Mouse (Mus musculus) stomach, embryonic 14.5 days (tissue): Measurements from ENCODE around the gene Fam71f1. TPM values are rescaled to one million over a fixed set of nuclear protein-coding genes. Genes with fewer than 3 reads are reported as not detected.
A peak's percentile ranks its signal among the peaks of the same experiment; 100 is the strongest.

Experiments used
- ATAC-seq: fragments of 200-750 bp; cut with Nextera tagmentation; 2 replicates; pipeline ENCODE4 v1.8.0; 2017; ENCODE audit warnings: low read depth, moderate TSS enrichment; ENCODE audit not compliant: insufficient number of reproducible peaks, insufficient read depth, low FRiP score
- H3K27ac ChIP-seq: fragments of 300-500 bp; sonication (generic); 2 replicates; pipeline ENCODE4 v1.5.1; 2014; ENCODE audit warnings: mild to moderate bottlenecking, low read length, moderate library complexity, mixed read lengths
- H3K27me3 ChIP-seq: fragments of 300-500 bp; sonication (generic); 2 replicates; pipeline ENCODE4 v1.6.1; 2014; ENCODE audit warnings: low read length, control low read depth, mixed read lengths; ENCODE audit not compliant: control insufficient read depth, insufficient read depth
- H3K36me3 ChIP-seq: fragments of 300-500 bp; sonication (generic); 2 replicates; pipeline ENCODE4 v1.6.1; 2014; ENCODE audit warnings: mild to moderate bottlenecking, control low read depth, low read length, moderate library complexity, mixed read lengths; ENCODE audit not compliant: control insufficient read depth, insufficient read depth
- H3K4me1 ChIP-seq: fragments of 300-500 bp; sonication (generic); 2 replicates; pipeline ENCODE4 v1.6.1; 2014; ENCODE audit warnings: low read length, control low read depth, mixed read lengths; ENCODE audit not compliant: control insufficient read depth, insufficient read depth
- H3K4me2 ChIP-seq: fragments of 300-500 bp; sonication (generic); replicated peaks from 2 replicates; pipeline ENCODE4 v1.6.1; 2014; ENCODE audit warnings: low read depth, low read length, control low read depth
- H3K4me3 ChIP-seq: fragments of 300-500 bp; sonication (generic); 2 replicates; pipeline ENCODE4 v1.5.1; 2014; ENCODE audit warnings: low read depth, low read length, control low read depth
- H3K9ac ChIP-seq: fragments of 300-500 bp; sonication (generic); replicated peaks from 2 replicates; pipeline ENCODE4 v1.6.1; 2014; ENCODE audit warnings: low read depth, mild to moderate bottlenecking, control low read depth, low read length, moderate library complexity, mixed read lengths
- H3K9me3 ChIP-seq: fragments of 300-500 bp; sonication (generic); 2 replicates; pipeline ENCODE4 v1.6.1; 2016; ENCODE audit warnings: low read depth, low read length, control low read depth; ENCODE audit not compliant: control insufficient read depth
- WGBS: fragments of 180-500 bp; shearing (Covaris S2); extraction: QIAGEN DNeasy Blood & Tissue Kit; methylation state at CpG from one replicate; pipeline ENCODE4 v1.1.7; 2014; 5-methylcytosine and 5-hydroxymethylcytosine counted together
- polyA plus RNA-seq: library from polyadenylated mRNA; unstranded; fragments of >200 nt; fragmentation: Nextera tagmentation; extraction: Ambion mirVana; gene quantifications from 2 replicates; pipeline ENCODE4 v1.2.1, GENCODE M21; 2014

Gene Fam71f1
- polyA plus RNA-seq, 1 experiment from 2014 or later = not detected

DNA sequence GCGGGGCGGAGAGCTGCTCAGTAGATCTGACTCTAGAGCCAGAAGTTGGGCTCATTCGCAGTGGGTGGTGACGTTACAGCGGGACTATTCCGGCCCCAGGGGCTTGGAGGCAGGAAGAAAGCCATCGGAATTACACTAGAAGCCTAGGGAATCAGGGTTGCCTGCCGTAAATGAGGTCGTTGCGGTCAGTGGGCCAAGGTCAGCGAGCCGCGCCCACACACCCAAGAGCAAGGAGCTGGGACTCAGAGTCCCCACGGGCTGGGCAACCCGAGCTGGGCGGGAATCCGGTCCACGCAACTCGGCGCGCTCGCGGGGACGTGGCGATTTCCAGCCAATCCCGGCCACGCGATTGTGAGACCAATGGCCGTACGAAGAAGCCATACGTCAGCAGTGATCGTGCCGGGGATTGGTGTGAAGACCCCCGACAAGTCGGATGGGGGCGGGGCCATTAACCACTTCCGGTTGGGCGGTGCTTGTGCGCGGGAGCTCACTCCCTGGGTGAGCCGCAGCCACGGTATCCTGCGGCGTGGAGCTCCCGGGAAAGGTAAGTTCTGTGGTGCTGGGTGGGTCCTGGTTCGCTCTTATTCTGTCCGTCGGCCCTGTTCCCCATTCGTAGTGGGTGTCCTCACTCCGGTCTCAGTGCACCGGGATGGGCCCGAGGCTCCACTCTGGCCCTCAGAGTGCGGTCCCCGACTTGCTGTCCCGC is 28.9 kb downstream of the Fam71f1 start, which contains the start of gene Calu:
TSS of gene Calu (plus strand) at position 405 of the 706 bp plus-strand sequence.
- WGBS = under 1% methylated on average over 55 of the region's 55 CpGs

DNA sequence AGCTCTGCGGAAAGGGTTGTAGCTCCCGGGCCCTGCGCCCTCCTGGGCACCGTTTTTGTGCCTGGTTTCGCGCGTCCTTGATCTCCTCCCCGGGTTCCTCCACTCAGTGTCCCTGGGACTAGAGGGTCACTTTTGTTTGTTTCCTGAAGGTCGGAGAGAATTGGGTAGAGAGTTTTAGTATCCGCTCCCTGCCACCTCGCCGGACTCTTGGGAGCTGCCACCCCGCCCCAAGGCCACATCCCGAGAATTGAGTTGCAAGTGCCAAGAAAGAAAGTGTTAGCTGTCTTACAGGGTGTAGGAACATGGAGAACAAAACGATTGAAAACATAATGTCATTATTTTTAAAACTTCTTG is 29.4 kb downstream of the Fam71f1 start:
- Histone ChIP-seq H3K27ac (peak overlapping the region; percentile 86), H3K4me1 (peaks cover 5% of the 10 kb centered on the region; the same call in 1 of the 2 replicates), H3K36me3 (no peaks in the 10 kb centered on the region), H3K9me3 (no peaks in the 10 kb centered on the region), H3K4me2 (peak overlapping the region; percentile 84), H3K9ac (peak overlapping the region; percentile 94), H3K27me3 (no peaks in the 10 kb centered on the region), H3K4me3 (peak overlapping the region; percentile 99)
- under 1% methylated on average over 15 of the region's 15 CpGs for WGBS
- ATAC-seq = no peak

More for the DNA sequence above, 28.9 kb downstream of the Fam71f1 start, which contains the start of gene Calu:
- Histone ChIP-seq H3K9me3 (no peaks in the 10 kb centered on the region), H3K27me3 (no peaks in the 10 kb centered on the region), H3K4me3 (peak within 1 kb of the TSS; percentile 99), H3K9ac (peak within 1 kb of the TSS; percentile 94), H3K36me3 (no peaks in the 10 kb centered on the region), H3K27ac (peak within 1 kb of the TSS; percentile 86), H3K4me1 (peaks cover 5% of the 10 kb centered on the region; the same call in 1 of the 2 replicates), H3K4me2 (peak within 1 kb of the TSS; percentile 84)
- ATAC-seq = peak; percentile 99

DNA sequence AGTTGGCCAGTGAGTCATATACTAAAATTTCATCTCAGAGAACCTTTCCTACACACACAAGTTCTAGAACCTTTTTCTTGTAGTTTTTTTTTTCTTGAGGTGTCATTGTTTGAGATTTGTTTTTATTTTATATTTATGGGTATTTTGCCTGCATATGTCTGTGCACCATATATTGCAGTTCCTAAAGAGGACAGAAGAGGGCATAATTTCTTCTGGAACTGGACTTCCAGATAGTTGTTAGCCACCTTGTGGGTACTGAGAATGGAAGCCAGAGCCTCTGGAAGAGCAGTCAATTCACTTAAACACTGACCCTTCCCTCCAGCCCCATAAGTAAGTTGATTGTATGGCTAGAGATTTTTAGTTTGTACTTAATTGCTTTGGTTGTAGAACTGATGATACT is 32.7 kb downstream of the Fam71f1 start:
- ATAC-seq = no peak
- Histone ChIP-seq H3K9me3 (no peaks in the 10 kb centered on the region), H3K36me3 (peaks cover 4% of the 10 kb centered on the region), H3K9ac (no peak overlapping the region), H3K4me3 (no peak overlapping the region), H3K27me3 (no peaks in the 10 kb centered on the region), H3K4me1 (peaks cover 5% of the 10 kb centered on the region; the same call in 1 of the 2 replicates), H3K4me2 (no peak overlapping the region), H3K27ac (no peak overlapping the region)

DNA sequence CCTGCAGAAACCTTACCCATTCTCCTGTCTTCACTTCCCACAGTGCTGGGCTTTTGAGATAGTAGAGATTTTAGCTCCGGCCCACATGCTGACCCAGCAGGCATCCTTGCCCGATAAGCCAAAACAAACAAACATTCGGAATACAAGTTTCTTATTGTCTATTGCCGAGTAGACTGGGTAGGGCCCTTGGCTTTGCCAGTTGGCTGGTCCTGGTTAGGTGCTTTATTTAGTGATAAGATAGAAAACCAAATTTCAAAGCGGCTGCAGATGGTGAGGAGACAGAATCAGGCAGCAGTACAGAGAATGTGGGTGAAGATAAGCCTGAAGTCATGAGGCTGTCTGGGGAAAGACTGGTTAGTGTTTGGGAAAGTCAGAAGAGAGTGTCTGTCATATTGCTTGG is 33.9 kb downstream of the Fam71f1 start:
- no peak overlapping the region for H3K4me2 ChIP-seq
- H3K9ac ChIP-seq = no peak overlapping the region
- no peak for ATAC-seq
- H3K27ac ChIP-seq = no peak overlapping the region
- peaks cover 12% of the 10 kb centered on the region for H3K36me3 ChIP-seq
- 50% methylated on average over 5 of the region's 5 CpGs for WGBS
- no peak overlapping the region for H3K4me3 ChIP-seq
- H3K4me1 ChIP-seq = peaks cover 5% of the 10 kb centered on the region; the same call in 1 of the 2 replicates
- no peaks in the 10 kb centered on the region for H3K27me3 ChIP-seq
- H3K9me3 ChIP-seq = no peaks in the 10 kb centered on the region

DNA sequence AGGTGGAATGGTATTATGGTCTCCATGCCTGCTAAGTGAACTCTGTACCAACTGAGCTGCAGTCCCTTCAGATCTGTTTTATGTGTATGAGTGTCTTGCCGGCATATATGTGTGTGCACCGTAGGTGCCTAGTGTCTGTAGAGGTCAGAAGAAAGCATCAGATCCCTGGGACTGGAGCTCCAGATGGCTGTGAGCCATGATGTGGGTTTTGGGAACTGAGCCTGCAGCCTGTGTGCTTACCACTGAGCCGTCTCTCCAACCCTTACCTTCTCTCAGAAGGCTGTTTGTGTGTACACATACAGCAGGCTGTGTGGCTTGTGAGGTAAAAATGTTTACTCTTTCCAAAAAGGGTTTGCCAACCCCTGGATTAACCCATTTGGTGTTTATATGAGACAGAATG is 40.4 kb downstream of the Fam71f1 start:
- Histone ChIP-seq H3K27ac (no peak overlapping the region), H3K36me3 (peaks cover 29% of the 10 kb centered on the region), H3K9ac (no peak overlapping the region), H3K27me3 (no peaks in the 10 kb centered on the region), H3K4me2 (no peak overlapping the region), H3K4me3 (no peak overlapping the region), H3K4me1 (no peaks in the 10 kb centered on the region), H3K9me3 (no peaks in the 10 kb centered on the region)
- ATAC-seq = no peak
- WGBS = 85% methylated on average over 3 of the region's 3 CpGs

DNA sequence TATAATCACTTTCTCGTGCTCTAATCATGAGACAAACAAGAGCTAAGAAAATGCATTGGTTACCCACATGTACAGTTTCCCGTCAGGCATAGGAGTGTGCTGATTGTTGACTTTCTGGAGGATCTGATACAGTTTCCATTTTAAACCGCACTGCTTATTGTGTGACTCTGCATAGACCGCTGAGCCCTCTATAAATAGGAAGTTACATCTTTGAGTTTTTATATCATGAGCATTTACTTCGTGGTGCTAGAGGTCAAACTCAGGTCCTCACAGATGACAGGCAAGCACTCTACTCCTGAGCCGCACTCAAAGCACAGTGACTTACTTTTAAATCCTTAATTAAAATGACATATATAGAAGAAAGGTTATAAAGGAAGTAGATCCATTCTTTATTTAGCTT is 41.3 kb downstream of the Fam71f1 start:
- Histone ChIP-seq H3K9me3 (no peaks in the 10 kb centered on the region), H3K4me1 (no peaks in the 10 kb centered on the region), H3K36me3 (peaks cover 29% of the 10 kb centered on the region), H3K9ac (no peak overlapping the region), H3K27me3 (no peaks in the 10 kb centered on the region), H3K27ac (no peak overlapping the region), H3K4me2 (no peak overlapping the region), H3K4me3 (no peak overlapping the region)
- no peak for ATAC-seq
- WGBS = 78% methylated on average over 6 of the region's 6 CpGs

DNA sequence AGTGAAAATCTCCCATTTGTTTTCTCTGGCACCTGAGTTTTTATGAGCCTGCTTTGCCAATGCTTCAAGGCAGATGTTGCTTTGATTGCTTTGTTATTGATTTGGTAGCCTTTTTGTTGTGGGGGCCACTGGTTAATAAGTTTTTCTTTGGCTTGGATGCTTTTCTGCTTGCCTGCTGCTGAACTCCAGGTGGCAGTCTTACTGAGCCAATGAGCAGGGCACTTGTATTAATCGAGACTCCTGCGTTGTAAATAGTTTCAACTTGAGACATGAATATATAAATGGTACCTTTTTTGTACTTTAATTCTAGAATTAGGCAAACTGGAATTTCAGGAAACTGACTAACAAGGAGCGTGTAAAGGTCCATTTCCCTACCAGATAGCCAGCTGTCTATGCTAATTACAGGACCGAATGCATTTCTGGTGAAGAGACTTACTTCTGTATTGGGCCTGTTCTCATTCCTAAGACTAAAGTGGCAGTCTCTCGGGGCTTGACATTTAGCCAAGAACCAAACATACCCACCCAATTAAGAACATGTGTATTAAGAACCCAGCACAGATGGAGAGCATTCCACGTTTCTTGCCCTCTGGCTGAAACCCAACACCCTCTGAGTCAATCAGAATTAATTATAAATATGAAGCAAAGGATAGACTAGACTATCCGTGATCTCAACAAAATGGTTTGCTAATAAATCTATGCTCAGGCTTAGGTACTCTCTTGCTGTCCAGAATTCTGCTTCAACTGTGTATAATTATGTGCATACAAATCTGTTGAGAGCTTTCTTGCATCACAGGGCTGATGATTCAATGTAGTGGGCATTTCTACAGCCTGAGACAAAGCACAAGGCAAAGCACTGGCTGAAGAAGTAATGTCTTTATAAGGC is 43.5 kb downstream of the Fam71f1 start:
- WGBS = 59% methylated on average over 7 of the region's 7 CpGs
- Histone ChIP-seq H3K4me1 (no peaks in the 10 kb centered on the region), H3K27ac (no peak overlapping the region), H3K27me3 (no peaks in the 10 kb centered on the region), H3K4me2 (no peak overlapping the region), H3K36me3 (peaks cover 39% of the 10 kb centered on the region), H3K9ac (no peak overlapping the region), H3K9me3 (no peaks in the 10 kb centered on the region), H3K4me3 (no peak overlapping the region)
- ATAC-seq = no peak

DNA sequence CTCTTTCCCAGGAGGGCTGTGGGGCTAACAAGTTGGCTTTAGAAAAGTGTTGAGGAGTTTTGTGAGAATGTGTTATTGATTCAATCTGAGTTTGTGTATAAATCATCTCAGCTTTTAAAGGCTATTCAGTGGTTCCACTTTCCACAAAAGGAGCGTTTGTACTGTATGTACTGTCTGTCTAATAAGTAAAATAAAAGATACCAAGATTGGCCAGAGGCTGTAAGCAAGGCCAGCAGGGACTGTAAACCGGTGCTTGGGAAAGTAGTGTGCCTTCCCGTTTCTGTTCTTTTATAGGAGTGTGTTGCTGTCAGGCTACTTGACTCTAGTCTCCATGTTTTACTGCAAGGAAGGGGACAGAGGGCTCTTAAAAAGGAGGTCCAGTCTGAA is 44.2 kb downstream of the Fam71f1 start:
- no peak overlapping the region for H3K4me2 ChIP-seq
- H3K4me1 ChIP-seq = no peaks in the 10 kb centered on the region
- ATAC-seq = no peak
- no peaks in the 10 kb centered on the region for H3K27me3 ChIP-seq
- no peaks in the 10 kb centered on the region for H3K9me3 ChIP-seq
- 82% methylated on average over 3 of the region's 3 CpGs for WGBS
- H3K9ac ChIP-seq = no peak overlapping the region
- no peak overlapping the region; the same call in 1 of the 2 replicates for H3K27ac ChIP-seq
- H3K36me3 ChIP-seq = peaks cover 43% of the 10 kb centered on the region
- H3K4me3 ChIP-seq = no peak overlapping the region
